Mouse (Mus musculus) erythroblast, embryonic 14.5 days (primary cell): Measurements from ENCODE around the gene Pdlim1.

Experiments used
- GATA1 ChIP-seq: IDR thresholded peaks from 2 replicates; pipeline ENCODE4 v1.6.1; 2012; ENCODE audit warnings: low read length, inconsistent platforms, mixed read lengths
- TAL1 ChIP-seq: IDR thresholded peaks from 3 replicates; pipeline ENCODE4 v1.6.1; 2012; ENCODE audit warnings: low read length, inconsistent platforms, mixed read lengths

GRCm38 (mm10) chr19:40240838-40241689 is 30.6 kb downstream of the Pdlim1 start:
- TF ChIP-seq GATA1 (no peak), TAL1 (no peak)
